Mouse (Mus musculus) adrenal gland, adult 8-10 months (tissue): ENCODE measurements around the gene Prss28. TPM values are rescaled to one million over a fixed set of nuclear protein-coding genes. Genes with fewer than 3 reads are reported as not detected.

ENCODE experiments used
- DNase-seq: peaks from one replicate; pipeline ENCODE4 v3.0.0; 2022
- total RNA-seq, 4 experiments: library from RNA; stranded (reverse); gene quantifications; 2 replicates each; pipeline ENCODE4 v1.2.4; 2022

Gene Prss28
- not detected for total RNA-seq

DNA sequence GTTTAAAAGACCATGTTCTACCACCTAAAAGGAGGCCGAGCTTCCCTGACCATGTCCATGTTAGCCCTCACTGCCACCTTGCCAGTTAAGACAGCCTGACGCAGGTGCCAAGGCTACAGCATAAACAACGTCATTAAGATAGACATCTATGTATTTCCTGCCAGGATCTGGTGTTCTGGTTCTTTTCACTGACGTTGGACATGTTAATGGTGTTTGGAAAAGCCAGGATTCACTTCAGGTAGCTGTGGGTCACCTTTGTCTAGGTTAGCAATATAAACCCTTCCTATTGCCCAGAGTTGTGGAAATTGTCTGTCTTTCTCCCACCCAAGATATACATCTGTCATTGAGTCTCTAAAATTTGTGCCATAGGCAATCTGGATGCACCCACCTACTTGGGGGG, at the start of gene Prss28:
Gene Prss28, plus strand, starts transcription at position 301 of the 400 bp plus-strand sequence.
- DNase-seq = no peak

DNA sequence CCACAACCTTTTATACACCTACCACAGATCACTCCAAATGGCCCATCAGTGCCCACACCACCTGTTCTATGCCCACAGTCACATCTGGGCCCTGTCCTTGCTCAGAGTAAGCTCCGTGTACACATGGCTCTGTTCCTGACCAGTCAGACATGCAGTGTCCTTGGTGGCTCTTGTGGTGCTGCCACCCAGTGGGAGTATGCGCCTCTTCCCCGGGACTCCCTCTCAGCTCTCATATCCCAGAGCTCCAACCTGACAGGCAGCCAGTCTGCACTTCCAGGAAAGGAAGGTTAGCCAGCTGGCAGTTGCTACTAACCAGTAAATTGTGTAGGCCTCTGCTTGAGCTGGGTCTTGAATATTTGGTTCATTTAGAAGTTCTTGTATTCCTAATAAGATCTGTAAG, 44.0 kb upstream of the Prss28 start:
- DNase-seq = peak; percentile 75

DNA sequence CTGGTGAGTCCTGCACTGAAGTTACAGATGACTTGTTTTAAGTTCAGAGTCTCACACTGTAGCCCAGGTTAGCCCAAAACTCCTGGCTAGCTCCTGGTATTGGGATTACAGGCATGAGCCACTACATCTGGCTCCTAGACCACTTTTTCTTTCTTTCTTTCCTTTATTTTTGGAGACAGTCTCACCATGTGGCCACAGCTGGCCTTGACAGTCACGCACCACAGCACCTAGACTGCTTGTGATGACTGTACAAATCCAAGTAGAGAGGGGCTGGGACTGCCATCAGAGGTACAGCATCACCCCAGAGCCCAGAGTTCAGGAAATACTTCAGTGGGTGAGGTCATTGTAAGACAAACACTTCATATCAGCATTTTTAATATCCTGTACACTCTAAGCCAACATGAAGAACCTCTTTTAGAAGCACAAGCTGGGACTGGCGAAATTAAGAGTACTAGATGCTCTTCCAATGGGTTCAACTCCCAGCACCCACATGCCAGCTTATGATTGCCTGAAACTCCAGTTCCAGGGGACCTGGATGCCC, 37.6 kb upstream of the Prss28 start:
- no peak for DNase-seq

DNA sequence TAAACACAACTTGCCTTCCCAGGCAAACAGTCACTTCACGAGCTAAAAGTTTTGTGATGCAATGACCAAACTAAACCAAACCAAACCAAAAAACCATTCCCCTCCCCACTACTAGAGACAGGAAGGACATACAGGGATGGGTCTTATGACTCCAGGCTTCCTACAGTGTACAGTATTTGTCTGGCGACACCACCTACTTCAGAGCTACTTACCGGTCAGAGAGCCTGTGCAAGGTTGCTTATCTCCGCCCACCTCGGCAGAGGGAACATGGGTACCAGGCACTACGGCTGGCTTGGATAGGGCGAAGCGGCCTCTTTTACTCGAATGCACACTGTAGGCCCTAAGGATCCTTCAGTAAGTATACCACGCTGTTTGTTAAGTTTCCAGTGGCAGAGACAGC, 36.1 kb upstream of the Prss28 start:
- no peak for DNase-seq

DNA sequence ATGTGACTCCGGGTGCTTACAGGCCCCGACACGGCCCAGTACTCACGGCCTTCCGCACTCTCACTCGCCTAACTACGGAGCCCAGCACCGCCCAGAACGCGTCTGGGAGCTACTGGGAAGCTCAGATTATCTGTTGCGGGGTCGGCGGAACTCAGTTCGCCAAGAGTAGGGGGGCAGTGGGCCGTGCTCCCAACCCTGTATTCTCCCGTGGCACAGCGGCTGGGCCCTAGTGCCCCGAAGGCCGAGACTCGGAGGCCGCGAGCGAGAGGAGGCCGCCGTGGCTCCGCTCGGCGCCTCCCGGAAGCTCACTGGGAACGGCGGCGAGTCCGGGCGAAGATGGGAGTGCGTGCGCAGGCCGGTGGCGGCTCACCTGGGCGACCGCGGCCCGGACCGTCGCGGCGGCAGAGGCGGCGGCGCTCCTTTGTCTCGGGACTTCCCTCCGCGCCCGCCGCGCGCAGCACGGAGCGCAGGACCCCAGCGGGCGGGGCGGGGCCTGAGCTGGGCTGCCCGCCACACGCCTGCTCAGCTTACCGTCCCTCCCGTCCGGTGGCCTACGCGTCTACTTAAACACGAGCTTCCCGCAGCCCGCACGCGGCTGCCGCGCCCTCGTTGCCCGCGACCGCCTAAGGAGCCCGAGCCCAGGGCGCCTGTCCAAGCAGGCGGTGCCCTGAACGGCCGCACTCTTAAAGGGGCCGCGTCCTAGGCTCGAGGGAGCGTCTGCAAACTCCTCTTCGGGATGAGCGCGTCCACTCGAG, 35.3 kb upstream of the Prss28 start:
- DNase-seq = peak; percentile 84

DNA sequence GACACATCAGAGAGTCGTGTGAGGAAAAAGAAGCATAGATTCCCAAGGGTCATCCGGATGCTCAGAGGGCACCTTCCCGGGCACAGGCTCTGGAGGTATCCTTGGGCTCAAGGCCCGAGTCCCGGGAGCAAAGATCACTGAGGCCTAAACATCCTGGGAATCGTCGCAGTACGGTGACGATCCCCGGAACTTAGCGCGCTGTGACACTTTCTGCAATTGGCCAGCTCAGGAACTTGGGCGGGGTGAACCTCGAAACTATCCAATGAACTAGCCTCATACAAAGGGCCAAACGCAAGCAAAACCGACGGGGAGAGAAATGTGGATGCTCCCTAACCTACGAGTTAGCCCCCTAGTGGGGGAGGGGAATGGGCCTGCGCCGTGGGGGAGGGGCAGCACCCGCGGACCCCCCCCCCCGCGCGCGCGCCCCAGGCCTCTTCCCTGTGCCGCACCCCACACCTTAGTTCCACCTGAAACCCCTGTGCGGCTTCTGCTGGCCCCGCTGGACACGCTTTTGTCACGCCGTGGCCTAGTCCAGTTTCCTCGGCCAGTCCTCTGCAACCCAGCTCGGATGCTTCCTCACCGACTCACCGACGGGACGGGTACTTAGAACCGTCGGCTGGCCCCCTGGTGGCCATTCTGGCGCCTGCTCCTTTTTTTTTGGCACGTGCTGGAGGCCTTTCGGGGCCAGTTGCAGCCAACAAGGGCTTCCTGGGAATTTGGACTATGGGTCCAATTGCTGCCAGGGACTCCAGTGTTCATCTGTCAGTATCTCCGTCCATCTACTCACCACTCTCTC, 34.5 kb upstream of the Prss28 start:
- DNase-seq = peak; percentile 92

DNA sequence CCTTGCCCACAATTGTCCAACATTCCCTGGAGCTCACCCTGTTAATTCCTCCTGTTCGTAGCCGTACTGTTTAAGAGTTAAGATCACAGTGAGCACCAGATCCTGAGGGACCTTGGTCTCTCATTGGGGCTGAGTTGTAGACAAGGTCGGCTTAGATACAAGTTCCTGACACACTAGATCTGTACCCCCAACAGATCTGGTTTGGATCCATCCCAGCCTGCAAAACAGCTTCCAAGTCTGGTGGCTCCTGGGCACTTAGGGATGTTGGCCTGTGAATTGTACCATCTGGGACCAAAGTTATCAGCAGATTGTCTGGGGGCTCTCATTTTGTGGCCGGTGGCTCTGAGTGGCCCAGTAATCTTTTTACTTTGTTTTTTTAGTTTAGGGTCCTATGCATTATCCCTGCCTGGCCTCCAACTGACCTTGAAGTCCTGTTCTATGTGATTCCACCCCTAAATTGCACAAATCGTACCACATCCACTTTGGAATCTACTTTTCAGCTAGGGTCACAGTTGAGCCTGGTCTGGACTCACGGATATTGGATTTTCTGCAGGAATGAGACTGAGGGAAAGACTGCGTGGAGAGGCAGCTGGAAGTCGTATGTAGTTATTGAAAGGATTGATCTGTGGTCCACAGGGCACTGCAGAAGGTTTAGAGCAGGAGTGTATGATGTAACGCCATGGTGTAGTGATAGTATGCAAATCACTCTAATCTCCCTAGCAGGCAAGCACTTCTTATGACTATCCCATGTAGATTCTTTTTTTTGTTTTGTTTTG, 33.7 kb upstream of the Prss28 start, which contains the start of gene Ube2i:
Gene Ube2i, minus strand, starts transcription at position 52 of the 776 bp plus-strand sequence.
- no peak for DNase-seq

DNA sequence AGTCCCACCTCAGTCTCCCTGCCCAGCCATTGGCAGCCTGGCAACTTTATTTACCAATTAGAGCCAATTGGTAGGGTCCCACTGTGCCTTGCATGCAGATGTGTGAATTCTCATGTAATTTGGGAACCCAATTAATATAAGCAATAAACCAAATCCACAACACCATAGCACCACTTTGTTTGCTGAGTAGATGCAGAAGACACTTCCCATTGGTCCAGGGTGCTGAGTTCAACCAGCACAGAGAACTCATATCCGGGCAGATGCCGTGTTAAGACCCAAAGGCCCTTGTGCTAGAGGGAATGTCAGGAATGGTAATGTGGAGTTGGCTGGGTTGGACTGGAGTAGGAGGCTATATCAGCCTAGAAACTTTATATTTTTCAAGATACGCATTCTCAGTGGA, 32.6 kb upstream of the Prss28 start:
- DNase-seq = no peak

DNA sequence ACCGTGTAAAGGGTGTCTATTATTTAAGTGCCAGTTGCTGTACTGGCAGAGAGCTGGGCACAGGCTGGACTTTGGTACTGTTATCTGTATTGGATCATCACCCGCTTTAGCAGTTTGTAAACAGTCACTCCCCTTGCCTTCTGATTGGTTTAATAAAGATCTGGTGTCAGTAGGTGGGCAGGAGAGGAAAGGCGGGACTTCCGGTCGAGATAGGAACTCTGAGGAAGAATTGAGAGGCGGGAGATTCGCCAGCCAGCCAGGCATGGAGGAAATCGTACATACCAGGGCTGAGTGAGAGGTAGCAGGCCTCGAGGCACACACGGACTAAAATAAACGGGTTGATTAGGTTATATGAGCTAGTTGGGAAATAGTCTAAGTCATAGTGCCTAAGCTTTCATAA, 26.3 kb upstream of the Prss28 start:
- DNase-seq = peak; percentile 55

DNA sequence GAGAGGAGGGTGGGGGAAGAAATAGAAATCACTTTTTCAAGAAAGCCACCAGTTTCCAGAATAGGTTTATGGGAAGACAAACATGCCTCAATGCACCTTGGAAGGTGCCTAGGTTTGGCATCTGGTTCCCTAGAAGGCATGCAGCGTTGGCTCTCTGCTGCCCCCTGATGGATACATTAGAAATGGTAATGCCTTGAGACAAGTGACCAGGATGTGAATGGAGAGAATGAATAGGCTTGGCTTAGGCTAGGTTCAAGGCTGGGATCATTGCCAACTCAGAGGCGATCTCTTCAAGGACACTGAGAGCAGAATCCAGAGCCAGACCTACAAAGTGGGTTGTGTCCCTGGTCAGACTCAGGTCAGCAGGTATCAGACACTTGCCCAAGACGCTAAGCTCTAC, 23.4 kb upstream of the Prss28 start:
- peak; percentile 57 for DNase-seq

DNA sequence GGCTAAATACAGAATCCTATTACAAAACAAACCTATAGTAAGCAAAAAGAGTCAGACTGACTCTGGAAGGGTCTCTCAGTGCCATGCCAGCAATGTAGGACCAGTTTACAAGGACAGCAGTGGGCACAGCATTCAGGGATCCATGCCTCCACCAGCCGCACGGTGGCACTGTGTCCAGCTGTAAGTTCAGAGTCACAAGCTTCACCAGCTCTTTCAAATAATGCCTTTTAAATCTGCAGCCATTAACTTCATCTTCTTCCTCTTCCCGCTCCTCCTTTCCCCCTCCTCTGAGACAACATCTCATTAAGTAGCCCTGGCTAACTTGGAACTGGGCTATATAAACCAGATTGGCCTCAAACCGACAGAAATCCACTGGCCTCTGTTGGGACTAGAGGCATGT, 19.6 kb upstream of the Prss28 start:
- no peak for DNase-seq

DNA sequence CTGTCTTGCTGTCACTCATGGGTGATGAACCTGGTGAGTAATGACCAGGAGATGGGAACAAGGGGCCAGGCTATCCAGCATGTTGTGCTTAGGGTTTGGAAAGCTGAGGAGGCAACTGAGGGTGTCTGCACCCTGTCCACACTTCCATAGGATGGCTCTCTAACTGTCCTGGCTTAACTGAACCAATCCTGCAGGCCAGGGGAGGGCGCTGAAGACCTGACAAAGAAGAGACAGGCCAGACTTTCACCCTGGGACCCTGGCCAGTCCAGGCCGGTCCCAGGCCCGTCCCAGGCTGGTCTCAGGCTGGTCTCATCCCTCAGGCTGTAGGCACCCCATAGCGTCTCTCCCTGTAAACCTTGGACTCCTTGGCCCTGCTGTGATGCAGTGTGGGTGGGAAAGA, 18.0 kb upstream of the Prss28 start:
- DNase-seq = no peak

DNA sequence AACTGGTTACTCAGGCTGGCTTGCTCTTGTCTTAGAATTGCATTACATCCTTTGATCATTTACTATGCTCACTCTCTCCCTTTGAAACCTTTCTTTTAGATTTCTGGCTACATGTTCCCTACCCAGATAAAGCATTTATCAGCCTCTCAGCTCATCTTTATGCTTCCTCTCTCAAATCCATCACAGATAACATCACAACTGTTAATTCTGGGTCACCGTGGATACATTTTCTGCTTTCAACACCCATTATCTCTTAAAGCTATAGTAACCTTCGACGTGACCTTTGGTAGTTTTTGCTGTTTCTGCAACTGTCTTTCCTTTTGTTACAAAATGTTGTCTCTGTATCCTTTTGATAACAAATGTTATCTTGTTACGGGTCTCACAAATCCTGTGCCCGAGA, 15.0 kb upstream of the Prss28 start:
- DNase-seq = no peak

DNA sequence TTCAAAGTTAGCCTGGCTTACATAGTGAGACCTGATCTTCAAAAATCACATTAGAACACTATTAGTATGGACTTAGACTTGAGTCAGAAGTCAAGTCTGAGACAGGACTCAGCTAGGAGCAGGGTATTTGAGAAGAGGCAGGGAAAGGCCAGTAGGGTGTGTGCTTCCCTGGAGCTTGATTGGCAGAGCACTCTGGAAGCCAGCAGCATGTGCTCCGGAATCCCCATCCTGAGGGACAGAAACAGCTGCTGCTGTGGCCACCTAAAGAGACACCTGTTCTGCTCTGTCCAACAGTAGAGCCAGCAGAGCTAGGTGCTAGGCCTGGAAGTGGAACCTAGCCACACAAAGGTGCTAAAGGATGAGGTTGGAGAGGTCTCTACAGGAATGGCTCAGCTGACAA, 14.3 kb upstream of the Prss28 start:
- DNase-seq = no peak

DNA sequence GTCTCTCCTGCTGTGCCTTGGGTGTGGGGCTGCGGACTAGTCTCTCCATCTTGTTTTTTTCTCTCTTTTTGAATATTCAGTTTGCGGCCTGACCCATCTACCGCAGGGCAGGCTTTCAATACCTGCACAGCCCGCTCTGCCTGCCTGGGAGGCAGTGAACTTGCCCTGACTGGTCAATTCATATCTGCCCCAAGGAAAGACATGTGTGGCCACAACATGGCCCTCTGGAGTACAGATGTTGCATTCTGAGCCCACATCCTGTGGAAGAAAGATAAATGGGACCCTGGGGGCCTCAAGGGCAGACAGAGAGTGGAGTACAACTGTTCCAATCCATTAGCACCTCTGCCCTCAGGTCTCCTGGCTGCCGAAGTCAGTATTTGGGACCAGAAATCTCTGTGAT, 10.4 kb upstream of the Prss28 start, which contains the start of gene Prss34:
Gene Prss34, plus strand, starts transcription at position 301 of the 400 bp plus-strand sequence.
- DNase-seq = no peak

DNA sequence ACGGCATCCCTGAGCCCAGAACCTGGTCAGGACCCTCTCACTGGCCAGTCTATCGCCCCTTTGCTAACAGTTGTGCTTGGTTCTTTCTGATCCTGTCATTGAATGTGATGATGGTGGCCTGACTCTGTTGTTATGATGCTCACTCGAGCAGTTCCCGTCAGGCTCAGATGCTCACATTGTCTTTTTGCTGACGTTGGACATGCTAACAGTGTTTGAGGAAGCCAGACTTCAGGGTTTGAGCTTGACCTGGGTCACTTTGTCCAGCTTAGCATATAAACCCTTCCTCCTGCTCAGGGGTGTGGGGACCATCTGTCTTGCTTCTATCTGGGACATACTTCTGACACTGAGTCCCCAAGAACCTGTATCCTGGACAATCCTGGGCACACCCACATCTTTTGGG, 9.9 kb downstream of the Prss28 start, which contains the start of gene Prss29:
Gene Prss29, plus strand, starts transcription at position 301 of the 400 bp plus-strand sequence.
- DNase-seq = no peak

DNA sequence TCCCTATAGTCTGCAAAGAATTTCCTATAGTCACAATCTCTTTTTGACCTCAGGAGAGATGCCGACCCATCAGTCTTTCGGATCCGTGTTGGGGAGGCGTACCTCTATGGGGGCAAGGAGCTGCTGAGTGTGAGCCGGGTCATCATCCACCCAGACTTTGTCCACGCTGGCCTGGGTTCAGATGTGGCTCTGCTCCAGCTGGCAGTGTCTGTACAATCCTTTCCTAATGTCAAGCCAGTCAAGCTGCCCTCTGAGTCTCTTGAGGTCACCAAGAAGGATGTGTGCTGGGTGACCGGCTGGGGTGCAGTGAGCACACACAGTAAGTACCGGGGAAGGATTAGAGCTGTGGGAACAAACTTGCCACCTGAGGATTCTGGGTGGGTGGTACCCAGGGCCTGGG, 12.4 kb downstream of the Prss28 start:
- DNase-seq = no peak

DNA sequence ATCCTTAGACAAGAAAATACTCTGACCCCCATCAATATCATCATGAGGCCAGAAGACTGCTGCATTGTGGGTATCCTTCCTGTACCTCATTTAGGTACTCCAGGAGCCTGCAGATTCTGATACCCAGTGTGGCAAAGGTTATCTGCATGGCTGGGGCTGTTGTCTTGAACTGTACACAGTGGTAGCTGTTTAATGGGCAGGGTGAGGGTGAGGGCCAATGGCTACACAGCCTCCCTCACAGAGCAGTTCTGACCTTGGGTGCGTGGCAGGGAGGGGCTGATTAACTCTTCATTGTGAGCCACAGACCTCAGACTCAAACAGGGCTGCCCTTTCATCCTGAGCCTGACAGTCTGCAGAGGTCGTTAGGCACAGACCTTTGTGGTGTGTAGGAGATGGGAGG, 14.5 kb downstream of the Prss28 start:
- no peak for DNase-seq

DNA sequence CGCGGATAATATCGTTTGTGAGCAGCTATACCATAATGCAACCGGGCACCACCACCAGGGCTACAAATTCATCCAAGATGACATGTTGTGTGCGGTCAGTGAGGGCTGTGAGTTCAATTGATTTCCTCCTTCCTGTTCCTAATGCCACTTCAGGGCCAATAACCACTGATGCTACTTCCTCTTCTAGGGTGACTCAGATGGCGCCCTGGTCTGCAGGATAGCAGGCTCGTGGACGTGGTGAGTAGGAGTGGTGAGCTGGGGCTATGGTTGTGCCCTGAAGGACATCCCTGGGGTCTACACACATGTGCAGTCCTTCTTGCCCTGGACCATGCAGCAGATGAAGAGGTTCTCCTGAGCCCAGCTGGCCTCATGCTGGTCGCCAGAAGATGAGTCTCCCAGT, 23.9 kb downstream of the Prss28 start:
- no peak for DNase-seq

DNA sequence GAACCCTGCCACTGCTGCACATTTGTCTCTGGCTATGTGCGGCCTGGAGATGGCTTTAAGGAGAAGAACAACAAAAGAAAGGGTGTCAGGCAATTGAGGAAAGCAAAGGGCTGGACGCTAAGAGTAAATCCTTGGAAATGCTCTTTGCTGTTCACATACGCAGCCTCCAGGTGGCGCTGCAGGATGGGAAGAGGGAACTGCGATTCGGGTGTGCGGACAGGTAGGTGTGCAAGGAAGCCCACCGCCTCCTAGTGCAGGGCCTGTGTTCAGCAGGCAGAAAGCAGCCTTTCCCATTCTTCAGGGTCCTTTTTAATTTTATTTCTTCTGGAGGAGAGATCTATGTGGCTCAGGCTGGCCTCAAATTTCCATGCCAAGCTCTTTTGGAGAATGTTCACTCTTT, 25.5 kb downstream of the Prss28 start:
- DNase-seq = peak; percentile 22

DNA sequence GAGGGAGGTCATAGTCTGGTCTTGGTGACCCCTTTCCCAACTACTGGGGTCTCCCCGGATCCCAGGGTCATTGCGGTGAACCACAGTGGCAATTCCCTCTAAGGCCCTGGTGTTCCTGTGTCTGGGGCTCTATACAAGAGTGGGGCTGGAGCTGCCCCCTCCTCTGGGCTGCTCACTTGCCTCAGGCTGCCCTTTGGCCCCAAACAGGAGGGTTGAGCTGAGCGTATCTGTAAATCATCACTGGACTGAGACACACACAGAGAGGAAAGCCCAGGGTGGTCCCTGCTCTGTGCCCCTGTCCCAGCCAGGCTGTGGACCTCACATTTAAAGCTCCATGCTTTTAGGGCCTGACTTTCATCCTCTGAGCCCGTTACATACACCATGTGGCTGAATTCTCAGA, 29.8 kb downstream of the Prss28 start:
- no peak for DNase-seq

DNA sequence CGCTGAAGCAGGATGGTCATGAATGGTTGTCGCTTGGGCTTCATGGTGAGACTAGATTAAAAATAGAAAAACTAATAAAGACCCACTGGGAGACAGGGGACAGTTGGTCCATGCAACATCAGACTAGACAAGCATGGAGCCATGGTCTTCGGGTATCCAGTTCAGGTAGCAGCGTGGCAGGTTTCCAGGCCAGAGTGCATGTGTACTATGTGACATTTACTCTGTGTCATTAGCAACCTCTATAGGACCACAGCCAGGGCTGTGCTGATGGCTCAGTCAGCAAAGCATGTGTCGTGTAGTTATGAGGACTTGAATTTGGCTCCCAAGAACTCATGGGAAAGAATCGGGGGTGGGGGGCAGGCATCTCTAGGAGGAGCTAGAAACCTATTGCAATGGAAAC, 31.6 kb downstream of the Prss28 start:
- no peak for DNase-seq

DNA sequence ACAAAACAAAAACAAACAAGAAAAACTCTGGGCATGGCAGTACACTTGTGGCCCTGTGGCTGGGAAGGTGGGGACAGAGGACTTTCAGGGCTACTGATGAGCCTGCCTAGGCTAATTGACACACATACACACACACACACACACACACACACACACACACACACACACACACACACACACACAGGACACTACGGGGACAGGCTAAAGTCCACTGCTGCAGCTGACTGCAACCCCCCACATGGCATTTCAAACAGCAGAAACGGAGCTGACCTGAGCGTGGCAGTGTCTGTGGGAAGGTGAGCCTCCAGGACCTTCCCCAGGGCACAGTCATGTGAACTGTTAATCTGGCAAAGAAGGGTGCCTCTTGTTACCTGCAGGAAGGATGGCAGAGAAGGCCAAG, 33.0 kb downstream of the Prss28 start:
- DNase-seq = no peak
